Mouse (Mus musculus): ENCODE measurements around the gene Gp1bb. TPM values are rescaled to one million over a fixed set of nuclear protein-coding genes. Genes with fewer than 3 reads are reported as not detected.

Gene Gp1bb
- polyA plus RNA-seq, 1 experiment from 2014 or later = 9.5 TPM

Other genes with a start within 250 kb of the Gp1bb start
- 22.2 and 23.8 TPM in 2 replicates for gene Txnrd2, start 196.0 kb downstream of the Gp1bb start, polyA plus RNA-seq (2014; fragmentation: Nextera tagmentation; extraction: Ambion mirVana)
- 49.6 and 53.9 TPM in 2 replicates for gene Comt, start 195.6 kb downstream of the Gp1bb start, polyA plus RNA-seq (2014; fragmentation: Nextera tagmentation; extraction: Ambion mirVana)
- 13.0 and 14.9 TPM in 2 replicates for gene Gnb1l, start 123.7 kb downstream of the Gp1bb start, polyA plus RNA-seq (2014; fragmentation: Nextera tagmentation; extraction: Ambion mirVana)
- gene Rtl10, start 123.5 kb downstream of the Gp1bb start, polyA plus RNA-seq (2014; fragmentation: Nextera tagmentation; extraction: Ambion mirVana) = 1.8 and 3.0 TPM in 2 replicates
- gene Tbx1, start 31.7 kb downstream of the Gp1bb start, polyA plus RNA-seq (2014; fragmentation: Nextera tagmentation; extraction: Ambion mirVana) = 6.4 and 7.4 TPM in 2 replicates
- gene Gm49601, start 4.0 kb upstream of the Gp1bb start, polyA plus RNA-seq (2014; fragmentation: Nextera tagmentation; extraction: Ambion mirVana) = 3.9 and 6.0 TPM in 2 replicates
- gene Sept5, start 7.6 kb upstream of the Gp1bb start, polyA plus RNA-seq (2014; fragmentation: Nextera tagmentation; extraction: Ambion mirVana) = 63.4 and 64.4 TPM in 2 replicates
- 25.2 and 31.3 TPM in 2 replicates for gene Cldn5, start 154.4 kb upstream of the Gp1bb start, polyA plus RNA-seq (2014; fragmentation: Nextera tagmentation; extraction: Ambion mirVana)
- 89.0 and 96.1 TPM in 2 replicates for gene Ufd1, start 189.4 kb upstream of the Gp1bb start, polyA plus RNA-seq (2014; fragmentation: Nextera tagmentation; extraction: Ambion mirVana)
- gene Cdc45, start 189.6 kb upstream of the Gp1bb start, polyA plus RNA-seq (2014; fragmentation: Nextera tagmentation; extraction: Ambion mirVana) = 50.8 and 54.8 TPM in 2 replicates
- gene 2510002D24Rik, start 214.2 kb upstream of the Gp1bb start, polyA plus RNA-seq (2014; fragmentation: Nextera tagmentation; extraction: Ambion mirVana) = 19.8 and 25.6 TPM in 2 replicates
- gene Gm28539, start 214.2 kb upstream of the Gp1bb start, polyA plus RNA-seq (2014; fragmentation: Nextera tagmentation; extraction: Ambion mirVana) = not detected in 2 replicates